Mouse (Mus musculus) mouse embryonic stem cell (cell line): ENCODE data around the gene Gm2916.
"Not testable (repeated sequence)": the region's sequence is repeated elsewhere in the genome, so short reads cannot be mapped to it uniquely, and the experiment has no call there.

ENCODE experiments used
- in situ Hi-C, 2 experiments: fragments of 300-500 bp; cut with MboI; formaldehyde crosslinking; loops; 1 replicate in 1 of 2; 3 replicates in 1 of 2; pipeline ENCODE4 v1.14.3; 2019 to 2020; ENCODE audit warnings: low sequenced_read_pairs in 2 of 2, low pct_unique_long_range_greater_than_20kb in 1 of 2, mixed read lengths in 1 of 2; ENCODE audit not compliant: unreplicated experiment in 1 of 2

The Gm2916 gene

DNA sequence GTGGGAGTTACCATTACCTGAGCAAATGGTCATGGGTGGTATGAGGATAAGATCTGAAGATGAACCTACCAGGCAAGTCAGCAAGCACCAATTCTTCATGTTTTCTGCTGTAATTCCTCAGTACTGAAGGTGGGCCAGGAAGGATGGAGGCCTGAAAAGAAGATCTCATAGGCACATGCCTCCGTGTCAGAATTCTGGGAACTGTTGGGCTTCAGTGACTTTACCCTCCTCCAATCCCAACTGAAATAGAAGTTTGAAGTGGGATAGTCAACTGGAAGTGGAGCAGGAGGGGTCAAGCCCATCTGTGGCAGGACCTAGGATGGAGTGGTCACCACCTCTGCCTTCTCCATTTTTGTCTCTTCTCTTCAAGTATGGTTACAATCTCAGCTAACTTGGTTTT is at the start of gene Gm2916:
TSS of gene Gm2916 (plus strand) at position 301 of the 400 bp plus-strand sequence.
- in situ Hi-C loops = not testable (repeated sequence)

GRCm38 (mm10) chr14:3845945-3846344 is 38.0 kb upstream of the Gm2916 start, which contains the start of gene Gm3033:
Gm3033 (plus strand) TSS chr14:3846245.
- in situ Hi-C loops = not testable (repeated sequence)

- in situ Hi-C loops = not testable (repeated sequence)
Observed at GRCm38 (mm10) chr14:3931456-3931855, 47.5 kb downstream of the Gm2916 start, which contains the start of gene Gm3029. Gm3029 (plus strand) TSS chr14:3931756.

GRCm38 (mm10) chr14:3963247-3963646 is 79.3 kb downstream of the Gm2916 start, which contains the start of gene Gm3095:
Gm3095 (plus strand) TSS chr14:3963547.
- in situ Hi-C loops = not testable (repeated sequence)
